ENCODE assay signal across 11 mouse cellular contexts in the genomic region with DNA sequence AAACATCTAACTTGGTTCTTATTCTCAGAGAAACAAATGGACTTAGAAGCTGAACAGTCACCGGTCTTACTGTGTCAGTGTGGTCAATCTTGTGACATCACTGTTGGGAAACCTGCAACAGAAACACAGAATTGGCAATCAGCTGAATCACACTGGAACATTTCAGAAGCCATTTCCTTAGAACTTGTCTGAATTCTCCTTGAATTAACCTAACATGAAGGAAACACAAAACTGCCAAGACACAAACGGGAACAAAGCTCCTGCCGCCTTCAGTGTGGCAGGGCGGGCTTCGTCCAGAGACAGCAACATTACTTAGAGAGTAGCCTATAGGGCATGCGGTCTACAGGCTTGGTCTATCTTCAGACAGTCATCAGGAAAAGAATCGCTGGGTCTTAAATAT.
A peak's percentile ranks its signal among the peaks of the same experiment; 100 is the strongest.
DNase-seq lines count a peak whose midpoint lies in the region; ATAC-seq and TF ChIP-seq lines count a peak whose summit lies in the region.
"Had no signal": no experiment of that assay in that cellular context is flagged by ENCODE, and none has a peak within 500 bp of the region (broad histone marks: within the 10 kb centered on the region; RNA-seq: fewer than 3 reads in every experiment).

No protein-coding gene starts in this region.

- no peak for DNase-seq in heart, postnatal 0 days (ENCODE audit: low spot score)
- no peak for DNase-seq in heart, postnatal 14 days
- DNase-seq in G1E (ENCODE audit: low spot score) = no peak
- DNase-seq in right cerebral cortex, adult 18-20 months = no peak
- no peak for DNase-seq in T-cell, adult 2 months (ENCODE audit: low spot score)
- DNase-seq in urinary bladder, postnatal 25 days (ENCODE audit: low spot score) = no peak
- DNase-seq: cerebellum, adult 11 months had no signal

- no peak overlapping the region for H3K4me3 ChIP-seq in heart, postnatal 0 days (ENCODE audit: low read depth, low read length)
- H3K4me3 ChIP-seq in G1E (ENCODE audit: low read depth, low read length) = no peak overlapping the region
- no peak overlapping the region for H3K4me3 ChIP-seq in brown adipose tissue, adult 24 weeks (ENCODE audit: insufficient read depth, low read depth, low read length)
- H3K4me3 ChIP-seq: limb, embryonic 15.5 days had no signal

- H3K27ac ChIP-seq in heart, postnatal 0 days (ENCODE audit: low read depth) = peak overlapping the region; percentile 61; the same call in 1 of the 2 replicates
- H3K27ac ChIP-seq in brown adipose tissue, adult 24 weeks (replicated peaks; ENCODE audit: low read depth, low read length) = peak overlapping the region; percentile 97
- H3K27ac ChIP-seq: limb, embryonic 15.5 days had no signal

- H3K36me3 ChIP-seq in heart, postnatal 0 days (replicated peaks; ENCODE audit: control insufficient read depth, insufficient read depth, low read length) = 0 out of 2 replicates have a peak, but pooled peaks cover 3% of the 10 kb centered on the region
- peaks cover 10% of the 10 kb centered on the region for H3K36me3 ChIP-seq in G1E (replicated peaks)

- no peaks in the 10 kb centered on the region for H3K9me3 ChIP-seq in heart, postnatal 0 days (replicated peaks; ENCODE audit: control insufficient read depth, low read length)
- H3K9me3 ChIP-seq in G1E (replicated peaks) = no peaks in the 10 kb centered on the region
- H3K9me3 ChIP-seq: limb, embryonic 15.5 days had no signal

- H3K4me1 ChIP-seq in heart, postnatal 0 days (ENCODE audit: control insufficient read depth, insufficient read depth) = peaks cover 7% of the 10 kb centered on the region
- peaks cover 31% of the 10 kb centered on the region for H3K4me1 ChIP-seq in G1E (ENCODE audit: insufficient read depth, low read depth, low read length)
- H3K4me1 ChIP-seq in brown adipose tissue, adult 24 weeks (ENCODE audit: control insufficient read depth, insufficient read depth, insufficient read length, low read length) = peaks cover 12% of the 10 kb centered on the region
- H3K4me1 ChIP-seq: limb, embryonic 15.5 days had no signal

- no peaks in the 10 kb centered on the region for H3K27me3 ChIP-seq in heart, postnatal 0 days (ENCODE audit: control insufficient read depth, insufficient read depth, low read length)
- H3K27me3 ChIP-seq in G1E (ENCODE audit: insufficient read depth, low read length) = no peaks in the 10 kb centered on the region
- H3K27me3 ChIP-seq: limb, embryonic 15.5 days; Patski had no signal

- WGBS in heart, postnatal 0 days = 57% methylated on average over 7 of the region's 7 CpGs

- TF ChIP-seq CTCF in heart, postnatal 0 days (IDR thresholded peaks at IDR 0.05; ENCODE audit: low read depth) = no peak
- no peak for TF ChIP-seq CTCF in G1E (IDR thresholded peaks at IDR 0.05; ENCODE audit: low read depth, low read length)

- TF ChIP-seq EP300 in heart, postnatal 0 days (IDR thresholded peaks at IDR 0.05; ENCODE audit: low read depth) = no peak

- intact Hi-C loops in heart, postnatal 14 days (cut with DNase I) = no loop called here

- H3K9ac ChIP-seq in heart, postnatal 0 days (replicated peaks; ENCODE audit: low read depth, low read length) = no peak overlapping the region
- H3K9ac ChIP-seq: limb, embryonic 15.5 days had no signal

- ATAC-seq in heart, postnatal 0 days (ENCODE audit: insufficient read depth, low read depth) = no peak
- peak; percentile 62 for ATAC-seq in G1E (ENCODE audit: extremely low read depth, insufficient number of reproducible peaks, low FRiP score, poor library complexity, severe bottlenecking)
- ATAC-seq in megakaryocyte progenitor cell, adult 5-6 weeks (replicated peaks; ENCODE audit: poor library complexity) = peak; percentile 73
- ATAC-seq: Patski had no signal

- peak overlapping the region; percentile 15; the same call in 1 of the 2 replicates for H3K4me2 ChIP-seq in heart, postnatal 0 days (ENCODE audit: low read depth, low read length)
- H3K4me2 ChIP-seq: limb, embryonic 15.5 days had no signal
